Mouse (Mus musculus) stomach, postnatal 0 days (tissue): Measurements from ENCODE around the gene Phf14. TPM values are rescaled to one million over a fixed set of nuclear protein-coding genes. Genes with fewer than 3 reads are reported as not detected.

Experiments
- ATAC-seq: fragments of 200-750 bp; cut with Nextera tagmentation; 2 replicates; pipeline ENCODE4 v1.8.0; 2017; ENCODE audit not compliant: low FRiP score, low TSS enrichment
- DNase-seq: peaks from one replicate; pipeline ENCODE4 v3.0.0-alpha.2; 2016; ENCODE audit warnings: low spot score
- H3K27ac ChIP-seq: fragments of 300-500 bp; sonication (generic); replicated peaks from 2 replicates; pipeline ENCODE4 v1.5.1; 2014; ENCODE audit warnings: mild to moderate bottlenecking, control low read depth
- H3K27me3 ChIP-seq: fragments of 300-500 bp; sonication (generic); 2 replicates; pipeline ENCODE4 v1.6.1; 2014; ENCODE audit warnings: low read length; ENCODE audit not compliant: control insufficient read depth, insufficient read depth
- H3K36me3 ChIP-seq: fragments of 300-500 bp; sonication (generic); 2 replicates; pipeline ENCODE4 v1.6.1; 2014; ENCODE audit warnings: low read length, mixed read lengths; ENCODE audit not compliant: control insufficient read depth, insufficient read depth
- H3K4me1 ChIP-seq: fragments of 300-500 bp; sonication (generic); replicated peaks from 2 replicates; pipeline ENCODE4 v1.6.1; 2014; ENCODE audit warnings: antibody characterized with exemption; ENCODE audit not compliant: control insufficient read depth, insufficient read depth
- H3K4me2 ChIP-seq: fragments of 300-500 bp; sonication (generic); replicated peaks from 2 replicates; pipeline ENCODE4 v1.6.1; 2014; ENCODE audit warnings: low read depth, mild to moderate bottlenecking, control low read depth, moderate library complexity
- H3K4me3 ChIP-seq: fragments of 300-500 bp; sonication (generic); 2 replicates; pipeline ENCODE4 v1.5.1; 2014; ENCODE audit warnings: low read depth, low read length, control low read depth
- H3K9ac ChIP-seq: fragments of 300-500 bp; sonication (generic); 2 replicates; pipeline ENCODE4 v1.6.1; 2014; ENCODE audit warnings: mild to moderate bottlenecking, low read length, control low read depth, mixed read lengths
- H3K9me3 ChIP-seq: fragments of 300-500 bp; sonication (generic); 2 replicates; pipeline ENCODE4 v1.6.1; 2016; ENCODE audit warnings: low read length; ENCODE audit not compliant: control insufficient read depth
- CTCF ChIP-seq: IDR thresholded peaks from 2 replicates; pipeline ENCODE4 v1.5.1; 2016; ENCODE audit warnings: antibody characterized with exemption, low read depth, mild to moderate bottlenecking, moderate library complexity
- EP300 ChIP-seq: optimal IDR thresholded peaks from 2 replicates; pipeline ENCODE3; 2016; ENCODE audit warnings: antibody characterized with exemption
- WGBS: fragments of 180-500 bp; shearing (Covaris S2); extraction: QIAGEN DNeasy Blood & Tissue Kit; methylation state at CpG from one replicate; pipeline ENCODE4 v1.1.7; 2014; 5-methylcytosine and 5-hydroxymethylcytosine counted together
- polyA plus RNA-seq: library from polyadenylated mRNA; unstranded; fragments of >200 nt; fragmentation: Nextera tagmentation; extraction: Ambion mirVana; gene quantifications from 2 replicates; pipeline ENCODE4 v1.2.1, GENCODE M21; 2015

Gene Phf14
- polyA plus RNA-seq, 1 experiment from 2014 or later: 58.7 TPM

GRCm38 (mm10) chr6:12021480-12021879 is 113.9 kb downstream of the Phf14 start:
- TF ChIP-seq CTCF (no peak), EP300 (no peak)
- ATAC-seq: no peak

GRCm38 (mm10) chr6:12023395-12023794 is 115.8 kb downstream of the Phf14 start:
- H3K9ac ChIP-seq: no peak overlapping the region
- H3K4me1 ChIP-seq: no peaks in the 10 kb centered on the region
- no peak overlapping the region for H3K4me2 ChIP-seq
- WGBS: 95% methylated on average over 2 of the region's 2 CpGs
- no peak overlapping the region for H3K27ac ChIP-seq
- no peak for TF ChIP-seq EP300
- TF ChIP-seq CTCF: no peak
- ATAC-seq (no peak), DNase-seq (no peak)
- no peaks in the 10 kb centered on the region; the same call in 1 of the 2 replicates for H3K36me3 ChIP-seq
- H3K4me3 ChIP-seq: no peak overlapping the region
- no peaks in the 10 kb centered on the region for H3K9me3 ChIP-seq
- H3K27me3 ChIP-seq: no peaks in the 10 kb centered on the region

More at GRCm38 (mm10) chr6:12021480-12021879, 113.9 kb downstream of the Phf14 start:
- Histone ChIP-seq H3K4me1 (no peaks in the 10 kb centered on the region), H3K9ac (no peak overlapping the region), H3K27ac (no peak overlapping the region), H3K9me3 (no peaks in the 10 kb centered on the region), H3K36me3 (no peaks in the 10 kb centered on the region; the same call in 1 of the 2 replicates), H3K27me3 (no peaks in the 10 kb centered on the region), H3K4me2 (no peak overlapping the region), H3K4me3 (no peak overlapping the region)
- WGBS: 79% methylated on average over 4 of the region's 4 CpGs
- DNase-seq: no peak

GRCm38 (mm10) chr6:12026804-12027537 is 119.4 kb downstream of the Phf14 start:
- no peaks in the 10 kb centered on the region for H3K36me3 ChIP-seq
- 86% methylated on average over 2 of the region's 2 CpGs for WGBS
- DNase-seq (no peak), ATAC-seq (no peak)
- TF ChIP-seq EP300 (no peak), CTCF (no peak)
- no peak overlapping the region for H3K4me2 ChIP-seq
- H3K9me3 ChIP-seq: no peaks in the 10 kb centered on the region
- no peak overlapping the region for H3K27ac ChIP-seq
- H3K27me3 ChIP-seq: no peaks in the 10 kb centered on the region
- H3K9ac ChIP-seq: no peak overlapping the region
- H3K4me3 ChIP-seq: no peak overlapping the region
- no peaks in the 10 kb centered on the region for H3K4me1 ChIP-seq

- 56% methylated on average over 4 of the region's 4 CpGs for WGBS
- ATAC-seq: no peak
Measured at GRCm38 (mm10) chr6:12034561-12034960, 127.0 kb downstream of the Phf14 start.

GRCm38 (mm10) chr6:12038268-12038667 is 130.7 kb downstream of the Phf14 start:
- no peaks in the 10 kb centered on the region for H3K27me3 ChIP-seq
- 79% methylated on average over 7 of the region's 7 CpGs for WGBS
- no peak overlapping the region for H3K9ac ChIP-seq
- ATAC-seq (no peak), DNase-seq (no peak)
- H3K4me2 ChIP-seq: no peak overlapping the region
- H3K4me1 ChIP-seq: no peaks in the 10 kb centered on the region
- TF ChIP-seq EP300: no peak
- no peak for TF ChIP-seq CTCF
- no peaks in the 10 kb centered on the region for H3K36me3 ChIP-seq
- H3K27ac ChIP-seq: no peak overlapping the region
- no peaks in the 10 kb centered on the region for H3K9me3 ChIP-seq
- no peak overlapping the region for H3K4me3 ChIP-seq

More at GRCm38 (mm10) chr6:12034561-12034960, 127.0 kb downstream of the Phf14 start:
- no peak for TF ChIP-seq EP300
- no peak for TF ChIP-seq CTCF
- Histone ChIP-seq H3K27ac (no peak overlapping the region), H3K36me3 (no peaks in the 10 kb centered on the region), H3K27me3 (no peaks in the 10 kb centered on the region), H3K4me1 (no peaks in the 10 kb centered on the region), H3K9me3 (no peaks in the 10 kb centered on the region), H3K4me3 (no peak overlapping the region), H3K4me2 (no peak overlapping the region), H3K9ac (no peak overlapping the region)
- DNase-seq: no peak

GRCm38 (mm10) chr6:12052884-12053283 is 145.3 kb downstream of the Phf14 start:
- Histone ChIP-seq H3K9ac (no peak overlapping the region), H3K27me3 (no peaks in the 10 kb centered on the region), H3K36me3 (no peaks in the 10 kb centered on the region), H3K4me2 (no peak overlapping the region), H3K4me3 (no peak overlapping the region), H3K9me3 (no peaks in the 10 kb centered on the region), H3K4me1 (no peaks in the 10 kb centered on the region), H3K27ac (no peak overlapping the region)
- WGBS: 68% methylated on average over 2 of the region's 2 CpGs
- DNase-seq: no peak
- TF ChIP-seq CTCF (no peak), EP300 (no peak)
- ATAC-seq: no peak
